Mouse (Mus musculus) lung, adult 2 months (tissue): ENCODE results near the gene Ap1m2.

ENCODE experiments used
- CTCF ChIP-seq: fragments of 200-500 bp; IDR thresholded peaks from 2 replicates; pipeline ENCODE4 v1.5.1; 2011; ENCODE audit warnings: mild to moderate bottlenecking, low read length, control low read depth; ENCODE audit not compliant: insufficient read depth
- POLR2A ChIP-seq: fragments of 200-500 bp; IDR thresholded peaks from 2 replicates; pipeline ENCODE4 v1.6.1; 2011; ENCODE audit warnings: low read depth, mild to moderate bottlenecking, control low read depth, low read length, borderline replicate concordance; ENCODE audit errors: extremely low read depth

GRCm38 (mm10) chr9:21292271-21292670, 19.9 kb downstream of the Ap1m2 start:
- no peak for TF ChIP-seq CTCF
- TF ChIP-seq POLR2A, result no peak
